Mouse (Mus musculus) lung, adult 2 months (tissue): ENCODE data around the gene Snx29. TPM values are rescaled to one million over a fixed set of nuclear protein-coding genes. Genes with fewer than 3 reads are reported as not detected.

Experiments
- DNase-seq: peaks from one replicate; pipeline ENCODE4 v3.0.0; 2022
- H3K4me1 ChIP-seq: fragments of 200-500 bp; 2 replicates; pipeline ENCODE4 v1.6.1; 2011; ENCODE audit warnings: low read length; ENCODE audit not compliant: control insufficient read depth, insufficient read depth
- H3K4me3 ChIP-seq: fragments of 200-500 bp; replicated peaks from 2 replicates; pipeline ENCODE3; 2011; ENCODE audit warnings: low read depth, mild to moderate bottlenecking, control low read depth, low read length; ENCODE audit errors: extremely low read depth
- CTCF ChIP-seq: fragments of 200-500 bp; IDR thresholded peaks from 2 replicates; pipeline ENCODE4 v1.5.1; 2011; ENCODE audit warnings: mild to moderate bottlenecking, low read length, control low read depth; ENCODE audit not compliant: insufficient read depth
- POLR2A ChIP-seq: fragments of 200-500 bp; IDR thresholded peaks from 2 replicates; pipeline ENCODE4 v1.6.1; 2011; ENCODE audit warnings: low read depth, mild to moderate bottlenecking, control low read depth, low read length, borderline replicate concordance; ENCODE audit errors: extremely low read depth
- WGBS: fragments of 180-500 bp; shearing (Covaris S2); methylation state at CpG from one replicate; pipeline ENCODE4 v1.1.7; 2018; 5-methylcytosine and 5-hydroxymethylcytosine counted together
- polyA plus RNA-seq: library from polyadenylated mRNA; depleted of rRNA; stranded (reverse); fragments of >200 nt; gene quantifications from 2 replicates; pipeline ENCODE4 v1.2.3, GENCODE M21; 2012

Snx29 gene
- polyA plus RNA-seq, 1 experiment, result 10.6 TPM

DNA sequence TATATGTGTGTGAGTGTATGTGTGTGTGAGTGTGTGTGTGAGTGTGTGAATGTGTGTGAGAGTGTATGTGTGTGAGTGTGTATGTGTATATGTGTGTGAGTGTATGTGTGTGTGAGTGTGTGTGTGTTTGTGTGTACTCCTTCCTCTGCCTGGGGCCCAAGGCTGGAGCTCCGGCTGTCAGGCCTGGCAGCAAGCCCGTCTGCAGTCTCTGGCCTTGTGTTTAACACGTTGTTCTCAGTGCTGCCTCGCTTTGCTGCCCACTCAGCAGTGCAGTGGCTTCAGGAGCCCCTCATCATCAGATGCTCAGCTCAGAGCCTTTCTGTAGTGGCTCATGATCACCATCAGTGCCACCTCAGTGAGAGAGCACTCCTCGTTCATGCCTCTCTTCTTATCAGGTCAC lies 61.7 kb downstream of the Snx29 start:
- no peak for DNase-seq
- TF ChIP-seq POLR2A (no peak), CTCF (no peak)
- WGBS, result 50% methylated on average over 5 of the region's 5 CpGs
- H3K4me3 ChIP-seq, result no peak overlapping the region
- H3K4me1 ChIP-seq, result no peaks in the 10 kb centered on the region

DNA sequence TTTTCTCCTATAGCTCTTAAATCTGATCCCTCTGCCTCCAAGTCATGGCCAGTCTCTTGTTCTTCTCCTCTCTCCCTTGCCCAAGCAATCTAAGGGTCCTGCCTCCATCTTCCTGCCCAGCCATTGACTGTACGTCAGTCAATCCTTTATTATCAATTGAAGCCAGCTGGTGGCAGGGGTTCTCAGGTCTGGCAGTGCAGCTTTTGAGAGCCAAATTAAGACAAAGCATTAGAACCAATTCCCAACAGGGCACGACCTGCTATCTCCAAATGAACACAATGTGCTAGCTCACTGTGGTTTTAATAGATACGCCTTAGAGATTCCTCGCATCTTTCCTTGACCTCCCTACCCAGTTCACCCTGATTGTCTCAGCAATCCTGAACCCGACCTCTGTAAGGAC lies 62.4 kb downstream of the Snx29 start:
- no peak overlapping the region for H3K4me3 ChIP-seq
- 81% methylated on average over 5 of the region's 5 CpGs for WGBS
- DNase-seq, result no peak
- no peak for TF ChIP-seq CTCF
- TF ChIP-seq POLR2A, result no peak
- no peaks in the 10 kb centered on the region for H3K4me1 ChIP-seq

GRCm38 (mm10) chr16:11385798-11386197 lies 63.1 kb downstream of the Snx29 start:
- WGBS, result 81% methylated on average over 5 of the region's 5 CpGs
- Histone ChIP-seq H3K4me1 (no peaks in the 10 kb centered on the region), H3K4me3 (no peak overlapping the region)
- TF ChIP-seq POLR2A (no peak), CTCF (no peak)
- no peak for DNase-seq

DNA sequence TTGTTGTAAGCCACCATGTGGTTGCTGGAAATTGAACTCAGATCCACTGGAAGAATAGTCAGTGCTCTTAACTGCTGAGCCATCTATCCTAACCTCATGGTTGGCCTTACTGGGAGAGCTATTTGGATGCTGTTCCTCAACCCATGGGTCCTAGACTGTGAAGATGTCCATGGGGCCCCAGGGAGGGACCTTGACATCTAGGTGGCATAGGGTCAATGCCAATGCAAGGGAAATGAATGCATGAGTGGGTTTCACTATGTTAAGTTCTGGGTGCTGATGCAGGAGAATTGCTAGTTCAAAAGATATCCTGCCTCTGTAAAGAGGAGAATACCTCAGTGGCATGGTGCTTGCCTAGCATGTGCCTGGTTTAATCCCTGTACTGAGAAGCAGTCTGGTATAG lies 63.5 kb downstream of the Snx29 start:
- no peak for DNase-seq
- Histone ChIP-seq H3K4me1 (no peaks in the 10 kb centered on the region), H3K4me3 (no peak overlapping the region)
- TF ChIP-seq POLR2A (no peak), CTCF (no peak)

DNA sequence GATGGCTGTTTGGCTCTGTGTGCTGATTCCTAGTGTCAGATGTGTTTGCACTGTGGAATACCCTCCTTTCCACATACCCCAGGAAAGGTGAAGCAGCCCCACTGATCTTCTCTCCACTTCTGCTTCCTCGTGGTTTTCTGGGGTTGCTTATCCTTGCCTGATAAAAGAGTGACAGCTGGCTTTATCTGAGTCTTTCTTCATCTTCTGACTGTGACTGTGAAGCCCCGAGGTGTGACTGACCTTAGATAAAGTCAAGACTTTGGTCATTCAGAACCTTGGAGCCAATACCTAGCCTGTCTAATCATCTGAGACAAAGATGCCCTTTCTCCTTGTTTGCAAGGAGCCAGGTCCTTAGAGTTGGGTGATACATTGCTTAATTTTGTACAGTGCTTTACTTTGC lies 65.4 kb downstream of the Snx29 start:
- TF ChIP-seq CTCF (no peak), POLR2A (no peak)
- H3K4me3 ChIP-seq, result no peak overlapping the region
- 24% methylated on average over 2 of the region's 2 CpGs for WGBS
- DNase-seq, result no peak
- H3K4me1 ChIP-seq, result no peaks in the 10 kb centered on the region

- Histone ChIP-seq H3K4me3 (no peak overlapping the region), H3K4me1 (no peaks in the 10 kb centered on the region)
- no peak for TF ChIP-seq POLR2A
- TF ChIP-seq CTCF, result no peak
- no peak for DNase-seq
- 42% methylated on average over 2 of the region's 2 CpGs for WGBS
These were observed 66.6 kb downstream of the Snx29 start for GRCm38 (mm10) chr16:11389324-11389723.

DNA sequence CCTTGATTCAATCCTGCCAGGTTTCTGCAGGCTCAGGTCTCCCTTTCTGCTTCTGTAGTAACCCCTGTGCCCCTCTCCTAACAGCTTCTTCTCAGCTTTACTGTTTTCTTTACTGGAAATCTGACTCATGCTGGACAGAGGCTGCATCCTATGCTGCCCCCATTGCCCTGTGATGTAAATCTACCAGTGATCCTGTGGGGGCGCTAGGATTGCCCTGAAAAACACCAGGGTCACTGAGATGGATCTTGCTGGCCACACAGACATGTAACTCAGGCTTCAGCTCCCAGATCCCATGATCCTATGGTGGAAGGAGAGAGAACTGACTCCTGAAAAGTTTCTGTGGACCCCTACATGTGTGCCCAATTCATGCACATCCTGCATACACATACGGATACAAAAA lies 73.9 kb downstream of the Snx29 start:
- no peak for DNase-seq
- Histone ChIP-seq H3K4me1 (no peaks in the 10 kb centered on the region), H3K4me3 (no peak overlapping the region)
- TF ChIP-seq CTCF, result no peak
- no peak for TF ChIP-seq POLR2A
- WGBS, result 78% methylated on average over 2 of the region's 2 CpGs

DNA sequence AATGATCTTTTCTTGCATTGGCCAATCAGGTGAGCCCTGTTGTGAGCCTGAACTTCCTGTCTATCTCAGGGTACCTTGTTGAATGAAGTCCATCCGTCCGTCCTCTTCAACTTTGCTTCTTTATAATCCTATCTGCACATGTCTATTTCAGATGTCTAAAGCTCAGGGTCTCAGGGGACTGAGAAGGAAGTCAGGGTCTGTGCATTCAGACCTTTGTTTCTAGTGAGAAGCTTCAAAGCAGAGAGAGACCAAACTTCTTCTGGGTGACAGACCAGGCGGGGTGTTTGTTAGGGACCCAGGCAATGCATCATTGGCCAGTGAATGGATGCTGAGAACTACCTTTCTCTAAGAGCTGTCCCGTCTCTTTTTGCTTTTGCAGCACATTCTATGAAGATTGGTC lies 76.7 kb downstream of the Snx29 start:
- Histone ChIP-seq H3K4me3 (no peak overlapping the region), H3K4me1 (no peaks in the 10 kb centered on the region)
- no peak for TF ChIP-seq CTCF
- TF ChIP-seq POLR2A, result no peak
- no peak for DNase-seq
- 84% methylated on average over 4 of the region's 4 CpGs for WGBS

DNA sequence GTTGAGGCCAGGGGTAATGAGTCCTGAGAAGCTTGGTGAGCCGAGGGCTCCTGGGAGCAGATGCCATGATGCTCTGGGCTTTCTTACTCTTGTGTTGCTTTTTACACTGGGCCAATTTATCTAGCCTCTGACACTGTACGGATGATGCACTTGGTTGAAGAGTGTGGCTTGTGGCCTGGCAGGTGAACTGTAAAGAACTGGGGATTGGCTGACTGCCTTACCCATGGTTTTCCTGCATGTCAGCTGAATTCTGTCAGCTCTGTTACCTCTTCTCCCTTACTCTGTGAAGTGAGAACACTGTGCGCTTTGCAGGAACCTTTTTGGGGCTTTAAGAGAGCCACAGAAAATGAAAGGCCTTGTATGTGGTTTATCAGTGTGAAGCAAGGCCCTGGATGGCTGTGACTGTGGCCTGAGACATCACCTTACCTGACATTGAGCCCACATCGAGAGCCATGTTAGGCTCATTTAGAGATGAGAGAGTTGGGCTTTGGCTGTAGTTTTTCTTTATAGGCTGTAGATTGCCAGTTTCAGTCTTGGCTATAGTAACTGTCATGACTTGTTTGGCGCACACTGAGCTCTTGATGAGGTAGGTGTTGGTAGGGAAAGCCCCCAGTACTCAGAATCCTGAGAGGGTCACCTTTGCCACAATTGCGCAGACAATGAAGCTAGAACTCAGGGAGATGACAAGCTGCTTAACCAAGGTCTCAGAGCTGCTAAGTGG lies 77.3 kb downstream of the Snx29 start:
- TF ChIP-seq POLR2A, result no peak
- TF ChIP-seq CTCF, result no peak
- Histone ChIP-seq H3K4me1 (no peaks in the 10 kb centered on the region), H3K4me3 (no peak overlapping the region)
- DNase-seq, result no peak
- 88% methylated on average over 6 of the region's 6 CpGs for WGBS

DNA sequence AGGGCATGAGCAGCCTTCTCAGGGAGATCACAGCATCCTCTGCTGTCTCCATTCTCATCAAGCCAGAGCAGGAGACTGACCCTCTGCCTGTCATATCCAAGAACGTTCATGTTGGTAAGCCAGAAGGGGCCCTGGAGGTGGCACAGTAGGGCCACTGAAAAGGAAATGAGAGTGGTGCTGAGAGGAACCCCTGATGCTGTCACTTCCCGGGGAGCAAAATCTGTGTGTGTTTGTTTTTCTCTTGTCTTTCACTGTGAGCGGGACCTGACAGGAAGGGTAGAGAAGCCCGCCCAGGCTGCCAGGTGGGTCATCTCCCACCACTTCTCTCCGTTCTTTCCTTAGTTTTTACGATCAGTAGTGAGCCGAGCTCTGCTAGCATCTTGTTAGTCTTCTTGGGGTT lies 78.2 kb downstream of the Snx29 start:
- TF ChIP-seq POLR2A (no peak), CTCF (no peak)
- Histone ChIP-seq H3K4me3 (no peak overlapping the region), H3K4me1 (no peaks in the 10 kb centered on the region)
- no peak for DNase-seq
- WGBS, result 55% methylated on average over 7 of the region's 7 CpGs

DNA sequence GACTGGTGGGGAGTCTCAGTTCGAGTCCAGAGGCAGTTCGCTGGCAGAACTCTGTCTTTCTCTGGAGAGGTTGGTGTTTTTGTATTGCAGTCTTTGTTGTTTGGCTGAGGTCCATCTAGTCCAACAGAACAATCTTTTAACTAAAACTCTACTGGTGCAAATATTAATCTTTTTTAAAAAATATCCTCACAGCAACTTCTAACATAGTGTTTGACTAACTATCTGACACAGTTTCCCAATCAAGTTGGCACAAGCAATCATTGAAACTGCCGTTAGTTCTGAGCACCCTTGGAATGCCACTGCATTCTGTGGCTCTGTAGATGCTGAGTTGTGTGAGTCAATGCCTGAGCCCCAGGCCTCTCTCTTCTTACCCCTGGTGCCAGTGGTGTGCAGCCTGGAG lies 82.5 kb downstream of the Snx29 start:
- Histone ChIP-seq H3K4me3 (no peak overlapping the region), H3K4me1 (no peaks in the 10 kb centered on the region; the same call in 1 of the 2 replicates)
- TF ChIP-seq POLR2A, result no peak
- no peak for TF ChIP-seq CTCF
- DNase-seq, result no peak
- 67% methylated on average over 3 of the region's 3 CpGs for WGBS
